Mouse (Mus musculus): ENCODE measurements at regions not wholly inside any gene's neighbourhood (a gene's known extent, or its start where the extent isn't known, plus 50 kb on each side); places are given as distances from the start of the nearest gene placed in this dataset.

DNA sequence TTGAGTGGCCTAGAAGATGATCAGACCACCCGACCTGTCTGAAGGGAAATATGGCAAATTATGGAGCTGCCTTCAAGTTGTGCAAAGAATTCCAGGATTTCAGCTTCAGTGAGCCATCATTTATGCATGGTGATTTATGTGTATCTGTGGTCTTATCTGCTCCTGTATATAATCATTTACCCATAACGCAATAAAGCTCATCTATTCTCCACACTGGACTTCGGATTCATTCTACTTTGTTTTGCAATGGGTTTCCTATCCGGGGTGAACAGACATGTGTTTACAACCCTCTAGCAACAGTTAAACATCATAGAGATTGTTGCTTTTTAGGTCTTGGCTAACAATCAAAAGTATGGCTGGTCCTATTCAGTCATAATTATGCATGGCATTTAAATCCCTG, 145.1 kb downstream of the Pcdh10 start:
- DNase-seq (ENCODE audit: low read depth, low spot score): no peak

DNA sequence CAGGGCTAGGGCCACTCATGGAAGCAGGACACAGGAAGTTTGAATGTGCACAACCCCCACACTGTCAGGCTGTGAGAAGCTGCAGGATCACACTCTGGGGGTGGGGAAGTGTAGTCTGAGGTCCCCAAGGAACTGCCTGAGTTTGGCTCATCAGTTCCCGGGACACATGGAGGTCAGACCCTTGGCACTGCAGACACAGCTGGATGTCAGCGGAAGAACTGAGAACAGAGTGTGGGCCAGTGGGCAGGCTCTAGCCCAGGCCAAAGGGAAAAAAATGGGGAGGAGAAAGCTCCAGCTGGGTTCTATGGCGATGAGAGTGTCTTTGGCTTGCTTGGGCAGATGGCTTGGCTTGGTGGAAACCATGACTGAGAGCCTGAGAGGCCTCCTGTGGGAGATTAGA, 168.9 kb downstream of the Pcdh10 start:
- DNase-seq (ENCODE audit: low read depth, low spot score): no peak

DNA sequence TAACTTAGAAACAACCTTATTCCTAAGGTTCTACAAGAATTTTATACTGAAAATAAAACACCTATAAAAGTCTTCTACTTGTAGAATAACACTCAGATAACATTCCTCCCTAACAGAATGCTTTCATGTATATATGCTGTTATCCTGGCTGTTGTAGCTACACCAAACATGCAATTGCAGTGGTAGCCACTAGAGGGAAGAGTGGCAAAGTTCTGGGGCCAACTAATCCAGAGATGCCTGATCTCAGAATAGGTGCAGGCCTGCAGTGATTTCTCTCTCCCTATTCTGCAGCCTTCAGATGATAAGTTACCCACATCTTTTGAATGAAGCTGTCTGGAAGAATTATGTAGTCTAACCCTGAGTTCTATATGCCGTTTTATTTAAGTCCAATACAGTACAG, 177.5 kb downstream of the Pcdh10 start:
- DNase-seq (ENCODE audit: low read depth, low spot score): peak; percentile 38

DNA sequence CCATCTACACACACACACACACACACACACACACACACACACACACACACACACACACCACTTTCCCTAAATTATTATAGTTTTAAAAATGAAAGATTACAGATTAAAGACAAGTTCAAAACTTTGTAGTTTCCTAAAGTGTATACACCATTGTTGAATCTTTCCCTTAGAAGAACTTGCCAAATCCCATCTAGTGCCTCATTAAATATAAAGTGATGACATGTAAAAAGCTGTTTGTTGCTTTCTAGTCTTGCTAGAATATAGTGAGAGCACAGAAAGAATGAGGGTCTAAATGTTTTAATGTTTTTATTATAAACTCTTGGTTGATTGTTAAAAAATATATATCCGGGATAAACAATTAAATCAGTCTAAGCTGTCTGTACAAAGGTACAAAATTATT, 194.8 kb downstream of the Pcdh10 start:
- no peak for DNase-seq (ENCODE audit: low read depth, low spot score)

DNA sequence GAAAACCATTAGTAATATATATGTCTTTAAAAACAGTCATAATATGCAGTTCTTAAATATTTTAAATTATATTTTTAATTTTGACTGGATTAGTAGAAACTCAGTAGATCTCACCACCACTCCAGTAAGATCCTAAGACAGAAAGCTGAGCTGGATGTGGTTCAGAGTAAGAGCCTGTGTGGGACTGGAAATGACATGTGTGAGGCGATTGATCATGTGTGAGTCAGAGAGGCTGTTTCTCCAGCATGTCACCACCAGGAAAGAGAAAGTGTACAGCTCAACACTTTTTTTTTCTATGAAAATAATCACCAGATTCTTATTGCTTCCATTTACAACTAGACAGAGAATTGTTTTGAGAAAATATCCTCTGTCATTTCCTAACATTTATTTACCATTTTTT, 198.8 kb downstream of the Pcdh10 start:
- DNase-seq (ENCODE audit: low read depth, low spot score): no peak

DNA sequence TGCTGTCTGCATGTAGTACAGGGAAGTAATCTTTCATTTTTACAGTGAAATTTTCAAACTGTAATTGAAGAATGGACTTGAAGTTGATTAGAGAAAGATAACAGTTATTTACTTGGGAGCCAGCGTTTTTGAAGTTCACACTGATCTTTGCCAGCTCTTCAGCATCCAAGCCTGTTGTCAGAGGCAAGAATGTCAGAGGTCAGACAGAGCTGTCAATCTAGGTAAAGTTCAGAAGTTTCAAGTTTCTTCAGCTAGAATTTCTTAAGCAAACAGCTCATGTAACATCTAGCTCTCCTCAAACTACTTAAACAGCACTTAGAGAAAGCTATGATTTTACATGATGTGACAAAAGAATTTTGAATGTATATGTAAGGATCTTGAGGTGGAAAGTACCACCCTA, 215.4 kb downstream of the Pcdh10 start:
- DNase-seq (ENCODE audit: low read depth, low spot score): no peak

DNA sequence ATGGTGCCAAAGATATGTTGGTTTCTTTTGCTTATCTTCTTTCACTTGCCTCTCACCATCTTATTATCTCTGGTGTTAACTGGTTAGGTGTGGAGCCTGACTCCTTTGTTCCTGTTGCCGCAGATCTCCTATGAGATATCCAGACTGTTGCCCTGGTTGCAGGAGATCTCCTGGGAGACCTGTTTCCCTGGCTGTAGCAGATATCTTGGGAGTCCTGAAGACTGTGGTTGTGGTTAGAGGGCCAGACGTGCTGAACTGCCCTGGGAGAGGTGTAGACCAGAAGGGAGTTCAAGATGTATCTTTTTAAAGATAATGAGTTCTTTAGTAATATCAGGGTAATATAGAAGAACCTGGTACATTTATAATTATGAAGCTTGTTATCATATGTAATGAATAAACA, 224.1 kb downstream of the Pcdh10 start:
- no peak for DNase-seq (ENCODE audit: low read depth, low spot score)

DNA sequence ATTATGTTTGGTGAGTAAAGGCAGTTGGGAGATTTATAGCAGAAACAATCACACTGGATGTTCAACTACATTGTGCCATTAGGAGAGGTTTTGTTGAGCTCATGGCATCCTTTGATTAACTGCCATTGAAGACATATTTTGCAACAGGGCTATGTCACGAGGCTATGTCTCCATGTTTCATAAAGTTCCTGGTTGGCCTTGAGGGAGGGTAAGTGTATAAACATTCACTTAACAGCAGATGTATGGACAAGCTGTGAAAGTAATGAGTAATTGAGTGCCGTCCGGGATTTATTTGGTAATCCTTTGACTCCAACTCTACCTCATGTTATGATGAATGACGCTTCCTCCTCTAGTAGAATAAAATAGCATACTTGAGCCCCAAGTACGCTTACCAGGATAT, 225.0 kb downstream of the Pcdh10 start:
- DNase-seq (ENCODE audit: low read depth, low spot score): no peak

DNA sequence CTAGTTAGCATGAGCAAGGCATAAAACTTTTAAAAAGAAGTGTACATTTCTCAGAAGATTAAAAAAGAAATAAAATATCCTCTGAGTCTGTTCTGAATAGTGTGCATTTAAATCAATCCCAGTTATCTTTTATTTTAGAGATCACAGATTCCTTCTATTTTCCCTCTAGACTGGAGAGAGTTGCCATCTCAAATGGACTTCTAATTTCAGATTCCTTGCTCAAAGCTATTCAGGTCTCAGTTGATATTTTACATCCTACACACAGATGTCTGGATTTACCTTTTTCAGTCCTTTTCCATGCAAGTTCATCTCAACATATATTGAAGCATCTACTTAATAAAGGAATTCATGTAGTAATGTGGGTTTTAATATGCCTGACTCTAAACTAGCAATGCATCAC, 242.5 kb downstream of the Pcdh10 start:
- no peak for DNase-seq (ENCODE audit: low read depth, low spot score)

DNA sequence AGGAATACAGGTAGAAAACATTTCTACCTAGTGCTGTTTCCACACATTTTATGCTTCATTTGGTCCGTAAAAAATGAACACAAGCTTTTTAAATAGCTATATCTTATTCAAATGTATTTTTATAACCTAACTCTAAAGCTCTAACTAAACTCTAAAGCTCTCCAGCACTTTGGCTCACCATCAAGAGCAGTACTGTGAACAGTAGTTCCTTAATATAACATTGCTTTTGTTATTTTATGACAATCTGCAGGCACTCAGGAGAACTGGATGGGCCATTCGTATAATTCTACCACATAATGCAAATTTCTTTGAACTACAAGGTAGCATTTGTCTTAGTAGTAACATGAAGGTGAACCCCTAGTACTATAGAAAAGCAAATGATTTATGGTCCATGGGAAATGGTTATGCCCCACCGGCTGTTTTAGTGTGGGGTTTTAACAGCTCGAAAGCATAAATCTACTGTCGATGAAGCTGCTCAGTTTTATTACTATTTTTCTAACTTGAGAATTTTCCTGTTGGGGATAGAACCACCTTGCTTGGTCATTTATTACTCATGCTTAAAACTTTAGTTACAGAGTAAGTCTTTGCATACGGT, 267.8 kb downstream of the Pcdh10 start:
- DNase-seq (ENCODE audit: low read depth, low spot score): peak; percentile 16

DNA sequence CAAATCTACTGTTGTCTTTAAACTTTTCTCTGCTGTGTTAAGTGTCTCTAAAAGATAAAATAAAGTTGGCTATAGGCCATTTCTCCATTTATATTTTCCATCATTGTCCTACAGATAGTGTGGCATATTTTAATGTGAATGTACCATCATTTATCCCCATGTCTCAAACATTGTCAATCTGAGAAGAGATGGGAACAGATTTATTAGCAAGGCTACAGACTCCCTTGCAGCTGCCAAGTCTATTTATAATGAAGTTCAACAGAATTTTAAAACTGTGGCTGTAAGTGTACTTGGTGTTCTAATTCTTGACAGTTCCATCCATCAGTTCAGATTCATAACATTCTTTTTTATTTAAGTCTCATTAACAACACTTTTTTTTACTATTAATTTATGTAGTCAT, 271.2 kb downstream of the Pcdh10 start:
- no peak for DNase-seq (ENCODE audit: low read depth, low spot score)

DNA sequence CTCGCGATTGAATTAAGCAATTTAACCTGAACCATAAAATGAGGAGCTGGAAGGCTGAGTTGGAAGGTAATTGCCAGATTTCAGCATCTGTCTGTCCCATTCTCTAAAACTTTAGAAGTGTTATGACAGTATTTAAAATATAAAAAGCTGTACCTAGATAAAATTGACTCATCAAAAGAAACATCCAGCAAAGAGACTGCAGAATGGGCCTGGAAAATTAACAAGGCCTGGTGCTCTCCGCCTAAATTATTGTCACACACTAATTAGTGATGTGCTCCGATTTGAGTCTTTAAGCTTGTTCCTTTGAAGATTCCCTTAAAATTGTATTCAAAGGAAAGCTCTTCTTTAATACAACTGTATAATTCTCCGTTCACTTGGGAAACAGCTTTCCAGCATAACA, 278.8 kb downstream of the Pcdh10 start:
- no peak for DNase-seq (ENCODE audit: low read depth, low spot score)

DNA sequence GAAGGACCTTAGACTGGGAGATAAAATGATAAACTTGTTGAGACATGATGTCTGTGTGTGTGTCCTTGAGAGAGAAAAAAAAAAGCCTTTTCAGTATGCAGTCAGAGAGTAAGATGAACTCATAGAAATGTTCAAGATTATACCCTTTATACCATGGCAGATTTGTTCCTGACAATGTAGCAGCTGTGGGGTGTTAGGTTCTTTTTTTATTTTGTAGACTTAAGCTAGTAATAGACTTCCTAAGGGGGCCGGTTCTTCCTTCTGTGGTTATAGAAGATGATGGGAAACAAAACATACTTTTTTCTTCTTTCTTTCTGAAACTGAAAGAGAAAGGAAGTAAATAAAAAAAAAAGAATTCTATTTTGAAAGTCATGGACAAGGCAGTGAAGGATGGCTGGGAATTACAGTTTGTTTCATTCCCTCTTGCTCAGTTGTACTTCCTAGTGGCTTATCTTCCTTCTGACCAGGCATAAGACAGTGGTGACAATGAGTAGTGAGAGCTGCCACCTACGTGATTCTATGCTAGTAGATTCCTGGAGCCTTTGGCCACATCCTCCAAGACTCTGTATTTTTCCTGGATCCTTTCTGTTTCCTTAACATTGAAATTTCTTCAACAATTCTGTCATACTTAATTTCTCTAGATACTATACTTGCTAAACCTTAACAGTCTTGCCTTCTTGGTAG, 280.0 kb downstream of the Pcdh10 start:
- no peak for DNase-seq (ENCODE audit: low read depth, low spot score)

DNA sequence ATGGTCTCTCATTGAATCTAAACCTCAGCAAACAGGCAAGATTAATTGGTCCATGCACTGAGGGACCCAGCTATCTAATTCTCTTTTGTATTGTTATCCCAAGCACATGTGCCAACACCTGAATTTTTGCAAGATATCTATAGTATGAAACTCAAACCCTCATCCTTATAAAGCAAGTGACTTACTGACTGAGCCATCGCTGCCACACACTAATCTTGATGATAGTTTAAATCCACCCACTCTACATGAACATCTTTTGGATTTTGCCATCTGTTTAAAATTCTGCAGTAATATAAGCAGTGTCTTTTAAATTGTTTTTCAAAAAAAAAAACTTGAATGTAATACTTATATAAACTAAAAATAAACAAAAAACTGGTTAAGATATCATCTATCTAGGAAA, 280.9 kb downstream of the Pcdh10 start:
- DNase-seq (ENCODE audit: low read depth, low spot score): no peak

DNA sequence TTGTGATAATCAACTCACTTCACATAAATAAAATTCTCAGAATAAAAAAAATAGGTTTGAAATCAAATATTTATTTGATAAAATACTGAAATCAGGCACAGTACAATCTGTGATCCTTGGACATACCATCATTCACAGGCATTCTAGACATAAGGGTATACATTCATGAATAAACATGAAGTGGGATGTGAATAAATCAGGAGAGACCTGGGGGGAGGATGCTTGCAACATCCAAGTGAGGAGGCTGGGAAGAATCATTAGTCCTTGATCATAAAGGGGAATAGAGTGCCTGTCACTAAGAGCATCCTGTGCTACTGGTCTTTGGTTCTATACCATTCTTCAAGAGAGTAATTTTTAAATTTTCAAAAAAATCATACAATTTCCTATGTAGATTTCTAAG, 292.2 kb downstream of the Pcdh10 start:
- no peak for DNase-seq (ENCODE audit: low read depth, low spot score)

DNA sequence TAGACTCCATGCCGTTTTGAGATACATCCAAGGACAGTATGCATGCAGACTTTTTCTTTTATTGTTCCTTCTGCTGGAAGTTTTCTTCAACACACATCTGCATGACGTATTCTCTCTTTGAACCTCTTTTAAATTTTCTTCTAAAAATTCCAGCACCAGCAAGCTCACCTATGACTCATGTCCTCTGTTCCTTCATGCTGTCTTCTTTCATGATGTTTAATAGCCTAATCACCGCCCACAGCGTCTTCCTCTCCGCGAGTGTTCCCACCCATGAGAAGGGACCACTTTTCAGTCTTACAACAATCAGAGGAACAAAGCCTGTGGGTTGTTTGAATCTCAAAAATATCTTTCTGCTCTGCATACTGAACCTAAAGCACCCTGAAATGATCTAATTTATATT, 299.5 kb downstream of the Pcdh10 start:
- no peak for DNase-seq (ENCODE audit: low read depth, low spot score)

DNA sequence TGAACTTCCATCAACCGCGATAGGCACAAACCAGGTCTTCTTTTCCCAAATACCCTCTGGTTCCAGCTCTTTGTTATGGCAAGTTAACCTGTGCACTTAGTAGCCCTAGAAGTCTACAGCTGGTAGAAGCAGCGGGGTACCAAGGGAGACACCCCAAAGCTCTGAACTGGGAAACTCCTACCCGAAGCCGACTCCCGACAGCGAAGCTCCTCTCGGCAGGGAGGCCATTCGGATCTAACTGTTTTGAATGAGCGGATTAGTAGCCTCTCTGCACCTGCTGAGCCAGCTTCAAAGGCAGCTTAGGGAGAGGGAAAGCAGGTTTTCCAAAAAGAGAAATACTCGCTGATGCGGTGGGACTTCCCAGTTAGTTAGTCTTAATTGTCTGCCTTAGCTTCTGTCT, 303.2 kb downstream of the Pcdh10 start:
- DNase-seq (ENCODE audit: low read depth, low spot score): no peak

DNA sequence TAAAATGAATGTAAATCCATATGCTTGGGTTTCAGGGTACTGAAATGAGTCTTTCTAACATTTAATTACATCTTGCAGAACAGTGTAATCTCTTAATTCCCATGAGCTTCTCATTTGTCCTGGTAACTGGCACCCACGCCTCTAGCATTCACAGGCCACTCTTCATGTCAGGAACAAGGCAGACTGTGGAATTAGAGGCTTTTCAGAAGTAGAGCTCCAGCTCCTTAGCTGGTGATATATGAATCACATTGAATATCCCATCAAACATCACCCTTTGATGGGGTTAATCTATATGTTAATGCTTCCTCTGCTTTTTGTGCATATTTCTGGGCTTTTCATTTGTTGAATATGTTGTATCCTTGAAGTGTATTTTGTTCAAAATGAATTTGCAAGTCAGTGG, 329.7 kb downstream of the Pcdh10 start:
- DNase-seq (ENCODE audit: low read depth, low spot score): no peak
